Mouse (Mus musculus): ENCODE measurements around the gene AI854703. TPM values are rescaled to one million over a fixed set of nuclear protein-coding genes. Genes with fewer than 3 reads are reported as not detected.

AI854703 gene
- 0.67 TPM for total RNA-seq (2023)

GRCm38 (mm10) chr6:48626464-48626863 lies at the start of gene AI854703:
Gene AI854703 (plus strand): TSS chr6:48626764.

GRCm38 (mm10) chr6:48589194-48589750 lies 37.3 kb upstream of the AI854703 start, which contains the start of gene Gm45021:
Gene Gm45021 (plus strand): TSS chr6:48589610.

GRCm38 (mm10) chr6:48593158-48594042 lies 33.2 kb upstream of the AI854703 start, which contains the start of the genes Repin1 and Gm44965:
Gene Repin1 (plus strand): TSS chr6:48593883.
Gene Gm44965 (plus strand): TSS chr6:48593941.

GRCm38 (mm10) chr6:48601271-48602079 lies 25.1 kb upstream of the AI854703 start, which contains the start of gene Zfp775:
Gene Zfp775 (plus strand): TSS chr6:48602063.

GRCm38 (mm10) chr6:48646995-48647394 lies 20.4 kb downstream of the AI854703 start, which contains the start of gene Gimap8:
Gene Gimap8 (plus strand): TSS chr6:48647234.

GRCm38 (mm10) chr6:48675931-48676859 lies 49.6 kb downstream of the AI854703 start, which contains the start of gene Gimap9:
Gene Gimap9 (plus strand): TSS chr6:48676129.

Other genes with a start within 250 kb of the AI854703 start
- gene Krba1, start 231.2 kb upstream of the AI854703 start, total RNA-seq (2023), result 42.2 TPM
- gene Zfp467, start 180.9 kb upstream of the AI854703 start, total RNA-seq (2023), result 9.8 TPM
- gene Sspo, start 178.5 kb upstream of the AI854703 start, total RNA-seq (2023), result 0.56 TPM
- gene Atp6v0e2, start 89.1 kb upstream of the AI854703 start, total RNA-seq (2023), result 0.82 TPM
- 28.3 TPM for gene Lrrc61, start 72.0 kb upstream of the AI854703 start, total RNA-seq (2023)
- gene Rarres2, start 54.0 kb upstream of the AI854703 start, total RNA-seq (2023), result 1.6 TPM
- not detected for gene Gm45021, start 37.2 kb upstream of the AI854703 start, total RNA-seq (2023)
- gene Repin1, start 32.9 kb upstream of the AI854703 start, total RNA-seq (2023), result 1.8 TPM
- not detected for gene Gm44965, start 32.8 kb upstream of the AI854703 start, total RNA-seq (2023)
- gene Zfp775, start 24.7 kb upstream of the AI854703 start, total RNA-seq (2023), result 4.5 TPM
- gene Gimap8, start 20.5 kb downstream of the AI854703 start, total RNA-seq (2023), result 164 TPM
- gene Gimap9, start 49.4 kb downstream of the AI854703 start, total RNA-seq (2023), result 220 TPM
- gene Gimap4, start 57.8 kb downstream of the AI854703 start, total RNA-seq (2023), result 451 TPM
- 2,802 TPM for gene Gimap6, start 81.5 kb downstream of the AI854703 start, total RNA-seq (2023)
- gene Gm28053, start 91.8 kb downstream of the AI854703 start, total RNA-seq (2023), result 19.9 TPM
- 38.9 TPM for gene Gimap7, start 91.9 kb downstream of the AI854703 start, total RNA-seq (2023)
- gene Gimap1, start 112.3 kb downstream of the AI854703 start, total RNA-seq (2023), result 149 TPM
- 149 TPM for gene Gimap5, start 119.4 kb downstream of the AI854703 start, total RNA-seq (2023)
- gene Gimap3, start 144.1 kb downstream of the AI854703 start, total RNA-seq (2023), result 598 TPM
- gene Tmem176a, start 214.2 kb downstream of the AI854703 start, total RNA-seq (2023), result 3.6 TPM
- gene Tmem176b, start 214.7 kb downstream of the AI854703 start, total RNA-seq (2023), result 7.2 TPM
- not detected for gene Aoc1, start 246.1 kb downstream of the AI854703 start, total RNA-seq (2023)

Data from CD4-positive naive resting alpha-beta T cell, adult 76 days (primary cell).